Mouse (Mus musculus) embryonic fibroblast, embryonic 13.5 days (primary cell): ENCODE data around the gene Ccnd2.

Source experiments
- CTCF ChIP-seq: IDR thresholded peaks from 2 replicates; pipeline ENCODE4 v1.5.1; 2011; ENCODE audit warnings: mild to moderate bottlenecking, control low read depth, low read length, moderate library complexity, borderline replicate concordance; ENCODE audit not compliant: insufficient read depth
- POLR2A ChIP-seq: IDR thresholded peaks from 2 replicates; pipeline ENCODE4 v1.6.1; 2011; ENCODE audit warnings: low read depth, mild to moderate bottlenecking, control low read depth, low read length, moderate library complexity

- TF ChIP-seq POLR2A (peak; percentile 37), CTCF (no peak)
Observed at GRCm38 (mm10) chr6:127152106-127152951, at the start of gene Ccnd2.
